Mouse (Mus musculus) fibroblast of lung, adult 2 months (primary cell): ENCODE data around the gene Ptrh2.
A peak's percentile ranks its signal among the peaks of the same experiment; 100 is the strongest.

Source experiments
- DNase-seq: peaks from one replicate; pipeline ENCODE4 v3.0.0-alpha.2; 2011; ENCODE audit warnings: low read depth

Ptrh2 gene

GRCm38 (mm10) chr11:86683395-86684125, at the start of gene Ptrh2, which contains the start of gene Vmp1:
Gene Ptrh2, plus strand, starts transcription at chr11:86683985.
Gene Vmp1, minus strand, starts transcription at chr11:86683836.
- peak; percentile 91 for DNase-seq

GRCm38 (mm10) chr11:86634396-86634795, 49.4 kb upstream of the Ptrh2 start:
- no peak for DNase-seq

- no peak for DNase-seq
These were observed 46.1 kb upstream of the Ptrh2 start for GRCm38 (mm10) chr11:86637697-86638096.

GRCm38 (mm10) chr11:86641714-86642113, 42.1 kb upstream of the Ptrh2 start:
- DNase-seq, result no peak

GRCm38 (mm10) chr11:86644553-86644952, 39.2 kb upstream of the Ptrh2 start:
- no peak for DNase-seq

GRCm38 (mm10) chr11:86646136-86646834, 37.5 kb upstream of the Ptrh2 start:
- DNase-seq, result peak; percentile 83

- no peak for DNase-seq
These were observed 36.8 kb upstream of the Ptrh2 start for GRCm38 (mm10) chr11:86646885-86647459.

GRCm38 (mm10) chr11:86647706-86648447, 35.9 kb upstream of the Ptrh2 start:
- no peak for DNase-seq

- DNase-seq, result no peak
These were observed 34.2 kb upstream of the Ptrh2 start for GRCm38 (mm10) chr11:86649542-86649941.

GRCm38 (mm10) chr11:86650676-86651075, 33.1 kb upstream of the Ptrh2 start:
- DNase-seq, result peak; percentile 87

GRCm38 (mm10) chr11:86652578-86652979, 31.2 kb upstream of the Ptrh2 start:
- DNase-seq, result no peak

- peak; percentile 82 for DNase-seq
These were observed 30.3 kb upstream of the Ptrh2 start for GRCm38 (mm10) chr11:86653446-86653845.

- peak; percentile 40 for DNase-seq
These were observed 29.7 kb upstream of the Ptrh2 start for GRCm38 (mm10) chr11:86654096-86654495.

- DNase-seq, result peak; percentile 58
These were observed 28.1 kb upstream of the Ptrh2 start for GRCm38 (mm10) chr11:86655671-86656070.

GRCm38 (mm10) chr11:86656849-86657567, 26.8 kb upstream of the Ptrh2 start:
- DNase-seq, result no peak

GRCm38 (mm10) chr11:86657863-86658262, 25.9 kb upstream of the Ptrh2 start:
- DNase-seq, result no peak

- no peak for DNase-seq
These were observed 20.5 kb upstream of the Ptrh2 start for GRCm38 (mm10) chr11:86662986-86663895.

- no peak for DNase-seq
These were observed 19.8 kb upstream of the Ptrh2 start for GRCm38 (mm10) chr11:86663977-86664376.

GRCm38 (mm10) chr11:86664406-86664805, 19.4 kb upstream of the Ptrh2 start:
- DNase-seq, result no peak

GRCm38 (mm10) chr11:86667553-86667952, 16.2 kb upstream of the Ptrh2 start:
- DNase-seq, result no peak

GRCm38 (mm10) chr11:86668169-86668568, 15.6 kb upstream of the Ptrh2 start:
- DNase-seq, result no peak
